15 mouse cellular contexts compared by ENCODE assay signal in the genomic region with DNA sequence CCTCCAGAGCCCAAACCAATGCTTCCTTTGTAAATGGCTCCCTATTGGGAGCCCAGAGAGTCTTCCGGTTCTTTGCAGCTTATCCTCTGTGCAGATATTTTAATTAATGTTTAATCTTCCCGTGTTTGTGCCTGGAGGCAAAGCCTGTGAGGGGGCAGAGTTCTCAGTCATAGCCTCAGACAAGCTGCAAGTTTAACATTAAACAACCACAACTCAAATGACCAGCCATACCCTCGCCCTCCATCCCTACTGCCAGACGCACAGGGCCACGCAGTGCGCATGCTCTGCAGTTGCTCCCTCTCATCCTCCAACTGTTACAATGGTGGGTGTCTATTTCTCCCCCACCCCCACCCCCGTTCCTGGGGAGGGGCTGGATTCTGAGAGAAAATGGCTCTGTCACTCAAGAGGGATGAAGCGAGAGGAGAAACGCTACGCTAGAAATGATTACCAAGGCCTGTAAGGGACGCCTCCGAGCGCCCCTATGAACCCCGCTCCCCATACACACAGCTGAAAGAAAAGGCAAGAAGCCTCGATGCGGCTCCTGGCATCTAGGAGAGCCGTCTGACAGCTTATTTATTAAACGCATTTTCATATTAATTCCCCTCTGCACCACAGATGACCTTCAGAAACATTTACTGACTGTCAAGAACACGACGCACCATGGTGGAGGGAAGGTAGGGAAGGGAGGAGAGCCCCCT.
A peak's percentile ranks its signal among the peaks of the same experiment; 100 is the strongest.
DNase-seq lines count a peak whose midpoint lies in the region; ATAC-seq and TF ChIP-seq lines count a peak whose summit lies in the region.
"Had no signal": no experiment of that assay in that cellular context is flagged by ENCODE, and none has a peak within 500 bp of the region (broad histone marks: within the 10 kb centered on the region; RNA-seq: fewer than 3 reads in every experiment).

No protein-coding gene starts in this region.

- H3K9me3 ChIP-seq in liver, embryonic 14.5 days (ENCODE audit: control insufficient read depth, low read length), result no peaks in the 10 kb centered on the region
- H3K9me3 ChIP-seq in hindbrain, embryonic 15.5 days, result no peaks in the 10 kb centered on the region
- H3K9me3 ChIP-seq in neural tube, embryonic 13.5 days, result no peaks in the 10 kb centered on the region
- H3K9me3 ChIP-seq: embryonic facial prominence, embryonic 12.5 days had no signal

- TF ChIP-seq CTCF in liver, embryonic 14.5 days (IDR thresholded peaks at IDR 0.05; ENCODE audit: low read depth), result no peak

- H3K4me1 ChIP-seq in liver, embryonic 14.5 days (replicated peaks; ENCODE audit: control insufficient read depth in 2 of 2, insufficient read depth in 2 of 2, low read length in 1 of 2), result no peaks in the 10 kb centered on the region
- peaks cover 26% of the 10 kb centered on the region for H3K4me1 ChIP-seq in hindbrain, embryonic 15.5 days (replicated peaks)
- peaks cover 44% of the 10 kb centered on the region for H3K4me1 ChIP-seq in neural tube, embryonic 13.5 days (replicated peaks)

- DNase-seq in liver, embryonic 14.5 days (ENCODE audit: low read depth in 3 of 3, low spot score in 3 of 3), result no peak
- DNase-seq in liver, result no peak
- DNase-seq in kidney, postnatal 10 days, result peak; percentile 70
- no peak for DNase-seq in cerebellum, adult 9-10 months
- no peak for DNase-seq in thymus, postnatal 0 days (ENCODE audit: low spot score)
- DNase-seq in left cerebral cortex, postnatal 25 days (ENCODE audit: low spot score in 2 of 2), result no peak
- DNase-seq: adrenal gland, postnatal 10 days; cerebellum, adult 11 months; left cerebral cortex, postnatal 4 days; spleen, adult 18-20 months; thymus, postnatal 25 days had no signal

- H3K27ac ChIP-seq in liver, embryonic 14.5 days, result no peak overlapping the region
- H3K27ac ChIP-seq in hindbrain, embryonic 15.5 days (replicated peaks), result peak overlapping the region; percentile 49
- peak overlapping the region; percentile 65 for H3K27ac ChIP-seq in neural tube, embryonic 13.5 days (replicated peaks)
- H3K27ac ChIP-seq: embryonic facial prominence, embryonic 12.5 days had no signal

- 0 out of 2 replicates have a peak, but pooled peaks have one; percentile 21 for ATAC-seq in liver, embryonic 14.5 days (ENCODE audit: insufficient read depth)
- peak; percentile 35; the same call in 1 of the 2 replicates for ATAC-seq in hindbrain, embryonic 15.5 days (ENCODE audit: low FRiP score, low read depth)
- no peak for ATAC-seq in neural tube, embryonic 13.5 days (ENCODE audit: low read depth)
- ATAC-seq: lung, postnatal 0 days had no signal

- no peak overlapping the region for H3K4me3 ChIP-seq in liver, embryonic 14.5 days (ENCODE audit: insufficient read depth in 1 of 2, low read depth in 2 of 2, low read length in 2 of 2)
- no peak overlapping the region for H3K4me3 ChIP-seq in hindbrain, embryonic 15.5 days
- H3K4me3 ChIP-seq in neural tube, embryonic 13.5 days, result no peak overlapping the region
- H3K4me3 ChIP-seq: embryonic facial prominence, embryonic 12.5 days had no signal

- H3K9ac ChIP-seq in liver, embryonic 14.5 days (replicated peaks), result no peak overlapping the region
- no peak overlapping the region for H3K9ac ChIP-seq in hindbrain, embryonic 15.5 days
- H3K9ac ChIP-seq in neural tube, embryonic 13.5 days, result no peak overlapping the region
- H3K9ac ChIP-seq: embryonic facial prominence, embryonic 12.5 days had no signal

- TF ChIP-seq EP300 in liver, embryonic 14.5 days (IDR thresholded peaks at IDR 0.05; ENCODE audit: low read depth), result no peak

- WGBS in liver, embryonic 14.5 days (ENCODE audit: insufficient replicate concordance), result 83% methylated on average over 20 of the region's 20 CpGs
- WGBS in hindbrain, embryonic 15.5 days, result 47% methylated on average over 20 of the region's 20 CpGs
- WGBS in neural tube, embryonic 13.5 days, result 72% methylated on average over 20 of the region's 20 CpGs

- no peaks in the 10 kb centered on the region for H3K36me3 ChIP-seq in liver, embryonic 14.5 days (replicated peaks; ENCODE audit: control insufficient read depth, insufficient read depth, low read depth)
- H3K36me3 ChIP-seq in hindbrain, embryonic 15.5 days, result no peaks in the 10 kb centered on the region
- no peaks in the 10 kb centered on the region for H3K36me3 ChIP-seq in neural tube, embryonic 13.5 days
- H3K36me3 ChIP-seq: embryonic facial prominence, embryonic 12.5 days had no signal

- no peak overlapping the region for H3K4me2 ChIP-seq in liver, embryonic 14.5 days (ENCODE audit: low read depth)
- H3K4me2 ChIP-seq in hindbrain, embryonic 15.5 days, result no peak overlapping the region
- no peak overlapping the region for H3K4me2 ChIP-seq in neural tube, embryonic 13.5 days
- H3K4me2 ChIP-seq: embryonic facial prominence, embryonic 12.5 days had no signal

- intact Hi-C loops in left cerebral cortex, postnatal 25 days (cut with DNase I), result no loop called here

- no peaks in the 10 kb centered on the region for H3K27me3 ChIP-seq in liver, embryonic 14.5 days (ENCODE audit: control insufficient read depth, insufficient read depth, low read length)
- no peaks in the 10 kb centered on the region for H3K27me3 ChIP-seq in hindbrain, embryonic 15.5 days
- H3K27me3 ChIP-seq in neural tube, embryonic 13.5 days, result no peaks in the 10 kb centered on the region
- H3K27me3 ChIP-seq: embryonic facial prominence, embryonic 12.5 days had no signal
